Mouse (Mus musculus) cerebellum, adult 9-11 months (tissue): Measurements from ENCODE around the gene Gm14295.
"Not testable (repeated sequence)": the region's sequence is repeated elsewhere in the genome, so short reads cannot be mapped to it uniquely, and the experiment has no call there.

Source experiments
- DNase-seq: peaks from one replicate; pipeline ENCODE4 v3.0.0; 2022

Gm14295 gene

GRCm38 (mm10) chr2:176798312-176798711, at the start of gene Gm14295:
TSS of gene Gm14295 (plus strand) at chr2:176798612.
- DNase-seq = not testable (repeated sequence)

GRCm38 (mm10) chr2:176798785-176799184, 373 bp downstream of the Gm14295 start:
- DNase-seq = not testable (repeated sequence)

- DNase-seq = not testable (repeated sequence)
Measured at GRCm38 (mm10) chr2:176830840-176831239, 32.4 kb downstream of the Gm14295 start, which contains the start of gene Gm14408. TSS of gene Gm14408 (plus strand) at chr2:176831140.
